Mouse (Mus musculus) small intestine, adult 2 months (tissue): Measurements from ENCODE around the gene Vps37b.

Experiments
- CTCF ChIP-seq: fragments of 200-500 bp; IDR thresholded peaks from 2 replicates; pipeline ENCODE4 v1.5.1; 2012; ENCODE audit warnings: low read depth, mild to moderate bottlenecking, control low read depth, inconsistent platforms, low read length, moderate library complexity, mixed read lengths; ENCODE audit not compliant: insufficient replicate concordance, insufficient read length; ENCODE audit errors: extremely low read depth
- POLR2A ChIP-seq: fragments of 200-500 bp; IDR thresholded peaks from 2 replicates; pipeline ENCODE4 v1.6.1; 2012; ENCODE audit warnings: low read depth, mild to moderate bottlenecking, control low read depth, inconsistent platforms, low read length, moderate library complexity

DNA sequence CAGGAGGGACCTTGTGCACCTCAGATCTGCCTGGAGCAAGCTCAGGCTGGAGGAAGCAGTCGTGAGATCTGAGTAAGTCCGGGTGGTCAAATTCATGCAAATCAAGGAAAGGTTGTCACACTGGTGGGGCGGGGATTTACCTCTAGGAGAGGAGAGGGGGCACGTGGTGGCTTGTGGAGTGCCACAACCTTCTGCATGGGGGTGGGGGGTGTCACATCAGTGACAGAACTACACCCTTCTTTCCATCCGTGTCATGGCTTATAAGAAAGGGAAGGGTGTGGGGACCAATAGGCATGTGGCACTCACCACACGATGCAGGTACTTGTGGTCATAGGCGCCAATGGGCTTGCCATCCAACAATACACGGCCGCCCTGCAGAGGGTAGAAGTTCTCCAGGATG lies 43.6 kb upstream of the Vps37b start:
- no peak for TF ChIP-seq CTCF
- TF ChIP-seq POLR2A = no peak
